In the genomic region with DNA sequence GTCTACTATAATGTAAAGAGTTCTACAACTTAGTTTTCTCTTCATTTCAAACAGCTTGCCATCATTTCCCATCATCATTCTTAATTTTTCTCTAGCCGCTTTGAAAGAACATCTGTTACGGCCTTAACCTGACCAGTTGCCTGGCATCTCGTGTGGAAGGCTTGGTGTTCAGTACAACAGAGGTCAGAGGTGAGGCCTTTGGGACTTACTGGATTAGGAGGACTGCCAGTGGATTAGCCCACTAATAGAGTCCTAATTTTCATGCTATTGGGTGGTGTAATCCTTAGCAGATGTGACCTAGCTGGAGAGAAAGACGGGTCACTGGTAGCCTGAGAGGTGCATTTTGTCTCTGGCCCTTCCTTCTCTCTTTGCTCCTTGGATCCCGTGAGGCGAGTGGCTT, we compare ENCODE assay signal across 23 mouse cellular contexts.
DNase-seq lines count a peak whose midpoint lies in the region; ATAC-seq lines count a peak whose summit lies in the region.
"Had no signal": no experiment of that assay in that cellular context is flagged by ENCODE, and none has a peak within 500 bp of the region (broad histone marks: within the 10 kb centered on the region; RNA-seq: fewer than 3 reads in every experiment).

No protein-coding gene starts in this region.

- no peaks in the 10 kb centered on the region for H3K27me3 ChIP-seq in limb, embryonic 11.5 days (ENCODE audit: control insufficient read depth, insufficient read depth, low read length)
- H3K27me3 ChIP-seq in limb, embryonic 10.5 days (ENCODE audit: low read depth, poor library complexity, severe bottlenecking): peaks cover 4% of the 10 kb centered on the region; the same call in 1 of the 2 replicates
- no peaks in the 10 kb centered on the region for H3K27me3 ChIP-seq in embryonic facial prominence, embryonic 10.5 days (replicated peaks; ENCODE audit: low read depth, poor library complexity, severe bottlenecking)
- no peaks in the 10 kb centered on the region for H3K27me3 ChIP-seq in embryonic facial prominence, embryonic 11.5 days (ENCODE audit: control insufficient read depth, insufficient read depth, low read length)
- no peaks in the 10 kb centered on the region for H3K27me3 ChIP-seq in hindbrain, embryonic 11.5 days (ENCODE audit: control insufficient read depth, insufficient read depth, low read length)
- H3K27me3 ChIP-seq: embryonic facial prominence, embryonic 12.5 days; embryonic facial prominence, embryonic 15.5 days; hindbrain, embryonic 13.5 days had no signal

- H3K9me3 ChIP-seq in limb, embryonic 11.5 days (ENCODE audit: control insufficient read depth, low read length): no peaks in the 10 kb centered on the region
- no peaks in the 10 kb centered on the region for H3K9me3 ChIP-seq in limb, embryonic 10.5 days (replicated peaks)
- H3K9me3 ChIP-seq in embryonic facial prominence, embryonic 10.5 days: peaks cover 4% of the 10 kb centered on the region; the same call in 1 of the 2 replicates
- no peaks in the 10 kb centered on the region for H3K9me3 ChIP-seq in embryonic facial prominence, embryonic 11.5 days (replicated peaks; ENCODE audit: control insufficient read depth, low read length)
- H3K9me3 ChIP-seq in hindbrain, embryonic 11.5 days (ENCODE audit: control insufficient read depth, low read length): no peaks in the 10 kb centered on the region
- H3K9me3 ChIP-seq: embryonic facial prominence, embryonic 15.5 days; hindbrain, embryonic 13.5 days had no signal

- no peak overlapping the region for H3K4me3 ChIP-seq in limb, embryonic 11.5 days (ENCODE audit: low read depth, low read length)
- no peak overlapping the region for H3K4me3 ChIP-seq in limb, embryonic 10.5 days
- H3K4me3 ChIP-seq in embryonic facial prominence, embryonic 10.5 days: no peak overlapping the region
- no peak overlapping the region for H3K4me3 ChIP-seq in embryonic facial prominence, embryonic 11.5 days (ENCODE audit: low read depth, low read length)
- no peak overlapping the region for H3K4me3 ChIP-seq in hindbrain, embryonic 11.5 days (ENCODE audit: low read depth, low read length)
- H3K4me3 ChIP-seq: embryonic facial prominence, embryonic 12.5 days; embryonic facial prominence, embryonic 15.5 days; gastrocnemius, adult 2 months; hindbrain, embryonic 13.5 days had no signal

- H3K4me1 ChIP-seq in limb, embryonic 11.5 days (ENCODE audit: control insufficient read depth, insufficient read depth, low read length): peaks cover 4% of the 10 kb centered on the region; the same call in 1 of the 2 replicates
- peaks cover 21% of the 10 kb centered on the region for H3K4me1 ChIP-seq in limb, embryonic 10.5 days
- H3K4me1 ChIP-seq in embryonic facial prominence, embryonic 10.5 days: peaks cover 51% of the 10 kb centered on the region
- H3K4me1 ChIP-seq in embryonic facial prominence, embryonic 11.5 days (ENCODE audit: control insufficient read depth, insufficient read depth, low read length): no peaks in the 10 kb centered on the region; the same call in 1 of the 2 replicates
- H3K4me1 ChIP-seq in hindbrain, embryonic 11.5 days (replicated peaks; ENCODE audit: control insufficient read depth, insufficient read depth, low read length): no peaks in the 10 kb centered on the region

- 47% methylated on average over 6 of the region's 6 CpGs for WGBS in limb, embryonic 11.5 days
- WGBS in limb, embryonic 10.5 days: 53% methylated on average over 6 of the region's 6 CpGs
- 49% methylated on average over 6 of the region's 6 CpGs for WGBS in embryonic facial prominence, embryonic 10.5 days
- 38% methylated on average over 6 of the region's 6 CpGs for WGBS in embryonic facial prominence, embryonic 11.5 days
- whole genome bisulfite sequencing in hindbrain, embryonic 11.5 days: 82% methylated on average over 6 of the region's 6 CpGs

- H3K36me3 ChIP-seq in limb, embryonic 11.5 days (ENCODE audit: control insufficient read depth, insufficient read depth, low read length): no peaks in the 10 kb centered on the region
- H3K36me3 ChIP-seq in limb, embryonic 10.5 days: no peaks in the 10 kb centered on the region
- 0 out of 2 replicates have a peak, but pooled peaks cover 3% of the 10 kb centered on the region for H3K36me3 ChIP-seq in embryonic facial prominence, embryonic 10.5 days (replicated peaks)
- no peaks in the 10 kb centered on the region for H3K36me3 ChIP-seq in embryonic facial prominence, embryonic 11.5 days (replicated peaks; ENCODE audit: control insufficient read depth, insufficient read depth, low read depth, low read length)
- H3K36me3 ChIP-seq in hindbrain, embryonic 11.5 days (ENCODE audit: control insufficient read depth, insufficient read depth, low read length): no peaks in the 10 kb centered on the region
- H3K36me3 ChIP-seq: embryonic facial prominence, embryonic 12.5 days; embryonic facial prominence, embryonic 15.5 days; hindbrain, embryonic 13.5 days had no signal

- H3K27ac ChIP-seq in limb, embryonic 11.5 days (replicated peaks; ENCODE audit: low read depth, low read length): no peak overlapping the region
- no peak overlapping the region for H3K27ac ChIP-seq in limb, embryonic 10.5 days
- H3K27ac ChIP-seq in embryonic facial prominence, embryonic 10.5 days (replicated peaks): no peak overlapping the region
- H3K27ac ChIP-seq in embryonic facial prominence, embryonic 11.5 days (replicated peaks; ENCODE audit: low read depth, low read length): no peak overlapping the region
- no peak overlapping the region for H3K27ac ChIP-seq in hindbrain, embryonic 11.5 days (ENCODE audit: low read depth, low read length)
- H3K27ac ChIP-seq: embryonic facial prominence, embryonic 12.5 days; embryonic facial prominence, embryonic 15.5 days; gastrocnemius, adult 2 months; hindbrain, embryonic 13.5 days had no signal

- DNase-seq in limb, embryonic 11.5 days (ENCODE audit: low spot score): peak; percentile 20
- no peak for DNase-seq in limb, embryonic 10.5 days (ENCODE audit: low spot score)
- DNase-seq in embryonic facial prominence, embryonic 10.5 days (ENCODE audit: low spot score): peak; percentile 49
- peak; percentile 33 for DNase-seq in embryonic facial prominence, embryonic 11.5 days (ENCODE audit: low spot score)
- DNase-seq in hindbrain, embryonic 11.5 days (ENCODE audit: low spot score): no peak
- no peak for DNase-seq in left cerebral cortex, postnatal 10 days (ENCODE audit: extremely low spot score in 1 of 2, low spot score in 2 of 2)
- DNase-seq: adrenal gland, adult 2 months; adrenal gland, postnatal 14 days; cerebellum, adult 11 months; cerebellum, adult 2 months; cerebellum, adult 9-11 months; cerebellum, postnatal 25 days; forebrain, postnatal 0 days; gastrocnemius, adult 2 months; gastrocnemius, postnatal 14 days; heart, adult 11 months had no signal

- intact Hi-C loops in left cerebral cortex, postnatal 10 days (cut with DNase I): no loop called here

- H3K4me2 ChIP-seq in limb, embryonic 11.5 days (ENCODE audit: low read depth, severe bottlenecking): no peak overlapping the region
- no peak overlapping the region for H3K4me2 ChIP-seq in embryonic facial prominence, embryonic 11.5 days (ENCODE audit: low read depth, low read length)
- H3K4me2 ChIP-seq in hindbrain, embryonic 11.5 days (replicated peaks; ENCODE audit: low read depth, low read length): no peak overlapping the region
- H3K4me2 ChIP-seq: embryonic facial prominence, embryonic 12.5 days; embryonic facial prominence, embryonic 15.5 days; heart, embryonic 11.5 days; hindbrain, embryonic 13.5 days had no signal

- no peak for ATAC-seq in limb, embryonic 11.5 days (ENCODE audit: insufficient number of reproducible peaks, low FRiP score, low TSS enrichment, low read depth)
- no peak for ATAC-seq in embryonic facial prominence, embryonic 11.5 days (replicated peaks; ENCODE audit: insufficient number of reproducible peaks, low FRiP score, low TSS enrichment, low read depth)
- no peak for ATAC-seq in hindbrain, embryonic 11.5 days (ENCODE audit: low FRiP score)
- ATAC-seq: CD4-positive, CD25-positive, alpha-beta regulatory T cell, adult 4 months; forebrain, embryonic 14.5 days; forebrain, postnatal 0 days; hindbrain, embryonic 16.5 days had no signal

- H3K9ac ChIP-seq in limb, embryonic 11.5 days (ENCODE audit: low read length): no peak overlapping the region
- no peak overlapping the region for H3K9ac ChIP-seq in embryonic facial prominence, embryonic 11.5 days (replicated peaks; ENCODE audit: low read length)
- no peak overlapping the region for H3K9ac ChIP-seq in hindbrain, embryonic 11.5 days (ENCODE audit: low read depth, low read length)
- H3K9ac ChIP-seq: embryonic facial prominence, embryonic 12.5 days; embryonic facial prominence, embryonic 15.5 days; forebrain, postnatal 0 days; hindbrain, embryonic 13.5 days had no signal

Comparison
In these comparisons a context has a peak if more than half of its experiments do, and no peak if none do; other contexts are left out.
1. DNase-seq: peak in limb, embryonic 11.5 days (single experiment), embryonic facial prominence, embryonic 10.5 days (single experiment) and embryonic facial prominence, embryonic 11.5 days (single experiment); none in limb, embryonic 10.5 days (single experiment), hindbrain, embryonic 11.5 days (single experiment) and left cerebral cortex, postnatal 10 days (0 of 2).